Mouse (Mus musculus) mouse trophoblast stem cell (cell line): ENCODE data around the gene Pmm2.

ENCODE experiments used
- in situ Hi-C, 2 experiments: fragments of 300-500 bp; cut with MseI, MboI; formaldehyde crosslinking; loops; 2 replicates in 1 of 2; 3 replicates in 1 of 2; pipeline ENCODE4 v1.15.1; 2025

Pmm2 gene

DNA sequence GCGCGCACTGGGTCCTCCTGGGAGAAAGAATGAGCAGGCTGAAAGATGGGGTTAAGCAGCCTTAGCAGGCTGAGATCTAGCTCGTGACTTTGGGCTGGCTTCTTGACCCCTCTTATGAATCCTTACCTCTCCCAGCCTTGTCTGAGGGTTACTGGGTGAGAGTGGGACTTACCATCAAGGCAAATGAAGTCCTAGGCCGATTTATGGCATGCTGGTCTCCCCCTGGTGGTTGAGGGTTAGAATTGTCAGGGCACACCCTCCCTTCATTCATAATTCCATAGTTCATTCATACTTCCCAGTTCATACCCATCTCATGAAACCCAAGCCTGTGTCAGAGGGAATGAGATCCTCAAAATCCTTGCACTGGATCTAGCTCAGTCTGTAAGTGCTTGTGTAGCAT, 39.3 kb downstream of the Pmm2 start:
- in situ Hi-C loops, result no loop called here

GRCm38 (mm10) chr16:8678035-8678434, 40.6 kb downstream of the Pmm2 start:
- in situ Hi-C loops, result no loop called here

DNA sequence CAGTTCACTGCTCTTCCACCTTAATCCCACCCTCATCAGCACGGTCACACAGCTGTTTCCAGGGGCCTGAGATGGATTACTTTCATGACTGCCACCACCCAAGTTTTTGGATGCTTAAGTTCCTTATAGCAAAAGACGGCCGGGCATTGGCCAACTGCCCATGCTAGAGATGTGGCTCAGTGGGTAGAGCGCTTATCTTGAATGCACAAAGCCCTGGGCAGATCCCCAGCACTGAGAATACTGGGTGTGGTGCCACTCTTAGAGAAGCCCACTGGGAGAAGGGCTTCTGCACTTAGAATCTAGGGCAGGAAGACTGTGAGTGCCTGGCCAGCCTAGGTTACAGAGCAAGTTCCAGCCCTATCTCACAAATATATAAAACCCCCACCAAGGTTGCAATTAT, 41.2 kb downstream of the Pmm2 start:
- in situ Hi-C loops, result no loop called here

- in situ Hi-C loops, result no loop called here
These were observed 42.3 kb downstream of the Pmm2 start for GRCm38 (mm10) chr16:8679780-8680179.

GRCm38 (mm10) chr16:8680470-8680869, 43.0 kb downstream of the Pmm2 start, which contains the start of gene Gm5767:
Gm5767 (plus strand) TSS chr16:8680770.
- in situ Hi-C loops, result no loop called here

DNA sequence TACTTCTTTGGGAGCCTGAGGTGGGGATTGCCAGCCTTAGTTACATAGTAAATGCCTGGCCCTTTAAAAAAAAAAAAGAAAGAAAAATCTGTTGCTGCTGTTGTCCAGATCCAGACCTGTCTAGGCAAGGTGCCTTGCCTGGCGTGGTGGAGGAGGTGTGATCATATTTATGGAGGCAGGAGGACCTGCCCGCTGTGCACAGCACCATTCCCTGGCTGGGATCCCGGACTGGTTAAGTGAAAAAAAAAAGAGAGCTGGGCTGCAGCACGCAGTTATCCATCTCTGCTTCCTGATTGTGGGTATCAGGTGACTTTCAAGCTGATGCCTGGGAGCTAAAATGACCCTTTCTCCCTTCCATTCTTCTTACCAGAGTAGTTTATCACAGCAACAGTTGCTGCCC, 47.6 kb downstream of the Pmm2 start:
- in situ Hi-C loops, result no loop called here

DNA sequence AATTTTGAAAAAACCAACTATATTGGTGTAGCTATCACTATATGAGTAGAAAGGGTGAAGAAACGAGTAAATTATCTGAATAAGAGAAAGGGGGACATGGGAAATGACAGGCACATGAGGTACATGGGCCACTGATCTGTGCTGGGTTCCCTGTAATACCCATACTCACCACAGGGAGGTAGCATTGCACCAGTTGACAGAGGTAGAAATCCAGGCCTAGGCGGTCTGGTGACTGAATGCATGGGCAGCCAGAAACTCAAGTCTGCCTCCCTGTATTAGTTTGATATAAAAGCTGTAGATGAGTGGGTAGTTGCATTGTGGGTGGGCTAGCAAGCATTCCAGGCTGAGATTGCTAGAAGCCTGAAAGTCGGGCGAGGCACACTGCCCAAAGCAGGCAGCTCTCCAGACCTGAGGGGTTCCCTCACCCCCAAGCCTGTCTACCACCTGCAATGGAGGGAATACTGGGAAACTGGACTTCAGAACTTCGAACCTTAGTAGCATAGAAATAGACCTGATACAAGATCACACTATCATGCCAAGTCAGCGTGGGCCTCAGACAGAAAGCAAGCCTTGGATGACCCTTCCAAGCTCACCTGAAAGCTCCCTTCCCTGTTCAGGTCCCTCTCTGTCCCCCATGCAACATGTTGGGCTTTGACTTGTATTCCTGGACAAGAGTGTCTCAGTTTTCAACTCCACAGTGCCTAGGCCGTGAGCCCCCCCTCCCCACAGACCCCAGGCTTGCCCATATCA, 48.8 kb downstream of the Pmm2 start:
- in situ Hi-C loops, result no loop called here

GRCm38 (mm10) chr16:8686871-8687535, 49.5 kb downstream of the Pmm2 start:
- in situ Hi-C loops, result no loop called here

DNA sequence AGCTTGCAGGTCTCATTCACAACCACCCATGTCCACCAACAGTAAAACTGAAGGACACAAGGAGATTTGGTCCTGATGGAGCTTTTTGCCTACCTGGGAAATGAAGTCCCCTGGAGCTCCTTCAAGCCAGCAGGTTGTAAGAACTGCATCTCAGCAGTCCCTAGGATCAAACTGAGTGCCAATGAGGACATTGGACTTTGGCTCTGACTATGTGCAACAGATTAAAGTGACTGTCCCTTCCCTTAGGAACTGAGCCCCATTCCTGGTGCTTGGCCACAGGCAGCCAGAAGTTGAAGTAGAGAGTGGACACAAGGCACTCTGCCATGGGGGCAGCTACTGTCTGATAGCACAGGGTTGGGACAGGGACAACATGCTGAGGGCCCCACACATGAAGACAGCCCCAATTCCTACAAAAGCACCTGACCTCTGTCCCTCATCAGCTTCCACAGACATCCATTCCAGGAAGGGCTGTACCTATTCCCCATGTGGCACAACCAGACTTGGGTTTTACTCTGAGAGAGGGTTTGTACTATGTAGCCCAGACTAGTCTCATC, 50.2 kb downstream of the Pmm2 start:
- in situ Hi-C loops, result no loop called here

DNA sequence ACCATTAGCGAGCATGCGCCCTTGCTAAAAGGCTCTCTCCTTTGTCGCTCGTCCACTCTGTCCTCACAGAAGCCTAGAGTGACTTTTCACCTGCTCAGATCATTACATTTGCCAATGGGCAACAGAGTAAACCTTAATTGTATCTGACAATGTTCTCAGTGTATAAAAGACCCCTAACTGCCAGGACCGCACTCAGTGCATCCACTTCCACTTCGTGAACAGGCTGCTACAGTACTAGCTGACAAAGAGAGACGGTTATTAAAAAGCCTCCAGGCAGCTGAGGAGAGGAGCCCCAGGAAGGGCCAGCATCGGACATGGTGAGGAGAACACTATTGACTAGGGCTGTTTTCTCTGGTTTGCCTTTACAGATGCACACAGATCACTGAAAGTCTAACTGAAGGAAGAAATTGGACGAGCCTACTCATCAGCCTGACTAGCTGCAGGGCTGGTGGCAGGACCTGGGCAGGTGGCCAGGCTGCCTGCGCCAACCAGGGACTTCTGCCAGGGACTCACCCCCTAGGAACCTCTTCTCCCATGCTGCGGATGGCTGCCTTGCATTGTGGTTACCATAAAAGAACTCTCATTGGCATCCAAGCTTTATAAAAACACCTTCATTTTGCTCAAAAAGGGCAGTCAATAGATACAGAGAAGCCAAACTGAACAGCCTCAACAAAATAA, 52.6 kb downstream of the Pmm2 start:
- in situ Hi-C loops, result no loop called here

GRCm38 (mm10) chr16:8691206-8691605, 53.7 kb downstream of the Pmm2 start:
- in situ Hi-C loops, result no loop called here

GRCm38 (mm10) chr16:8699556-8699955, 62.1 kb downstream of the Pmm2 start:
- in situ Hi-C loops, result no loop called here

DNA sequence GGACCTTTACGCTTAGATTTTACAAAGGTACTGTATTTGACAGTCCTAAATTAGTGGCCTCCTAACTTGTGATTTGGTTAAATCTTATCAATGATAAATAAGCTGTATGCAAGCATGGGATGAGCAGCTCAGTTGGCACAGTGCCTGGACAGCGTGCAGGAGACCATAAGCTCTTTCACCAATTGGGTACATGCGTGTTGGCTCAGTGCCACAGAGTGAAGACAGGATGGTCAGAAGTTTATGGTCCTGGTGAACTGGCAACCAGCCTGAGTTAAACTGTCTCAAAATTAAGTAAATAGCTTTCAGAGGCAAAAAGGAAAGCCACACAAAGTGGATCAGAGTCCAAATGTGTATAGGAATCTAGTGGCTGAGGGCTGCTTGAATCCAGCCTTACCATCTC, 63.1 kb downstream of the Pmm2 start:
- in situ Hi-C loops, result no loop called here

DNA sequence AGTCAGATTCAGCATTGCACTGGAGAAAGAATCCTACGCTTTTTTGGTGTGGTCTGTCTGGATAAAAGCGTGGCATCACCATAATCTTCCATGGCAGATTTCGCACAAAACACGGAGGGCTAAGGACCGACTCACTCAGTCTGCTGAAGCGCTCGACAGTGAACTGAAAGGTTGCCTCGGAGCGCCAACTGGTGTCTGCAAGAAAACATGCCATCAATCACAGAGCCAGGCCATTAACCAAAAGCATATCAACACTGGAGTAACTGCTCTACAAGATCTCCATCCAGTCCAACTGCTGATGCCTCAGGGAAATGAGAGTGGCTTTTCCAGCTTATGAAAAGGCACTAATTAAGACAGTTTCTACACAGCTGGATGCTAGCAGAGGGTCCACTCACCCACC, 74.5 kb downstream of the Pmm2 start:
- in situ Hi-C loops, result no loop called here
